Mouse (Mus musculus) CH12.LX (cell line): ENCODE measurements around the gene Wwc2. TPM values are rescaled to one million over a fixed set of nuclear protein-coding genes. Genes with fewer than 3 reads are reported as not detected.

Experiments used
- DNase-seq: peaks from one replicate; pipeline ENCODE4 v3.0.0-alpha.2; 2013; ENCODE audit errors: extremely low read depth
- H3K27ac ChIP-seq: 2 replicates; pipeline ENCODE4 v1.5.1; 2012; ENCODE audit warnings: low read depth, mild to moderate bottlenecking, control low read depth, moderate library complexity; ENCODE audit not compliant: insufficient read depth
- H3K27me3 ChIP-seq: replicated peaks from 2 replicates; pipeline ENCODE3; 2012; ENCODE audit warnings: inconsistent platforms
- H3K36me3 ChIP-seq, 2 experiments: replicated peaks in 1 of 2; 2 replicates each; pipeline versions ENCODE3 to v1.6.1; 2012; ENCODE audit warnings: inconsistent platforms in 1 of 2, low read length in 1 of 2, mild to moderate bottlenecking in 1 of 2, mixed read lengths in 1 of 2, moderate library complexity in 1 of 2; ENCODE audit not compliant: control insufficient read depth in 1 of 2, insufficient read depth in 1 of 2
- H3K4me1 ChIP-seq, 2 experiments: 2 replicates each; pipeline ENCODE4 v1.6.1; 2012; ENCODE audit warnings: inconsistent platforms in 1 of 2, moderate library complexity in 1 of 2; ENCODE audit not compliant: insufficient read depth in 2 of 2, control insufficient read depth in 1 of 2
- H3K4me2 ChIP-seq: 2 replicates; pipeline ENCODE4 v1.6.1; 2012; ENCODE audit warnings: low read depth, mild to moderate bottlenecking, control low read depth; ENCODE audit not compliant: poor library complexity, insufficient read depth, severe bottlenecking
- H3K4me3 ChIP-seq, 3 experiments: fragments of 150-350 bp in 1 of 3; sonication (generic) in 1 of 3; replicated peaks in 1 of 3; 2 replicates each; pipeline versions ENCODE3 to v1.5.1; 2011 to 2012; ENCODE audit warnings: low read depth in 2 of 3, low read length in 2 of 3, mild to moderate bottlenecking in 2 of 3, moderate library complexity in 2 of 3, control low read depth in 1 of 3, improper control_type of control experiment in 1 of 3, inconsistent platforms in 1 of 3, mixed read lengths in 1 of 3; ENCODE audit not compliant: poor library complexity in 1 of 3
- H3K79me2 ChIP-seq: replicated peaks from 2 replicates; pipeline ENCODE4 v1.6.1; 2012; ENCODE audit warnings: mild to moderate bottlenecking, moderate library complexity; ENCODE audit not compliant: control insufficient read depth, poor library complexity, insufficient read depth, severe bottlenecking; ENCODE audit errors: extremely low read depth
- H3K9ac ChIP-seq: 2 replicates; pipeline ENCODE4 v1.6.1; 2012; ENCODE audit warnings: low read depth, mild to moderate bottlenecking, control low read depth, moderate library complexity; ENCODE audit not compliant: insufficient read depth
- H3K9me3 ChIP-seq: replicated peaks from 2 replicates; pipeline ENCODE3; 2012; ENCODE audit warnings: low read length, inconsistent platforms, mixed read lengths
- CHD1 ChIP-seq: IDR thresholded peaks from 2 replicates; pipeline ENCODE4 v1.6.1; 2012; ENCODE audit warnings: low read depth, low read length, improper control_type of control experiment, inconsistent platforms
- E2F4 ChIP-seq: IDR thresholded peaks from 2 replicates; pipeline ENCODE4 v1.6.1; 2011; ENCODE audit warnings: low read depth, low read length, improper control_type of control experiment; ENCODE audit not compliant: insufficient replicate concordance
- ELF1 ChIP-seq: IDR thresholded peaks from 2 replicates; pipeline ENCODE4 v1.6.1; 2014; ENCODE audit warnings: low read depth, mild to moderate bottlenecking, inconsistent platforms, low read length, improper control_type of control experiment
- ETS1 ChIP-seq: conservative IDR thresholded peaks from 2 replicates; pipeline ENCODE4 v1.6.1; 2012; ENCODE audit warnings: low read depth, mild to moderate bottlenecking, inconsistent platforms, low read length, improper control_type of control experiment, moderate library complexity
- KAT2A ChIP-seq: IDR thresholded peaks from 2 replicates; pipeline ENCODE4 v1.6.1; 2012; ENCODE audit warnings: low read length, improper control_type of control experiment, inconsistent platforms; ENCODE audit not compliant: insufficient replicate concordance
- MAX ChIP-seq: IDR thresholded peaks from 2 replicates; pipeline ENCODE4 v1.6.1; 2011; ENCODE audit warnings: low read length, improper control_type of control experiment
- MEF2A ChIP-seq: IDR thresholded peaks from 2 replicates; pipeline ENCODE4 v1.6.1; 2014; ENCODE audit warnings: low read depth, mild to moderate bottlenecking, inconsistent platforms, low read length, improper control_type of control experiment, borderline replicate concordance
- MYC ChIP-seq: IDR thresholded peaks from 2 replicates; pipeline ENCODE4 v1.6.1; 2011; ENCODE audit warnings: low read depth, mild to moderate bottlenecking, improper control_type of control experiment, low read length
- NRF1 ChIP-seq: IDR thresholded peaks from 2 replicates; pipeline ENCODE4 v1.6.1; 2014; ENCODE audit warnings: low read depth, mild to moderate bottlenecking, inconsistent platforms, low read length, improper control_type of control experiment, moderate library complexity
- POLR2A ChIP-seq: IDR thresholded peaks from 2 replicates; pipeline ENCODE4 v1.6.1; 2011; ENCODE audit warnings: low read depth, mild to moderate bottlenecking, improper control_type of control experiment, low read length
- POLR2AphosphoS2 ChIP-seq: IDR thresholded peaks from 2 replicates; pipeline ENCODE4 v1.6.1; 2011; ENCODE audit warnings: low read depth, low read length, improper control_type of control experiment
- RAD21 ChIP-seq: IDR thresholded peaks from 2 replicates; pipeline ENCODE4 v1.6.1; 2011; ENCODE audit warnings: low read depth, mild to moderate bottlenecking, low read length, improper control_type of control experiment, moderate library complexity
- SIN3A ChIP-seq: IDR thresholded peaks from 2 replicates; pipeline ENCODE4 v1.6.1; 2012; ENCODE audit warnings: low read length, improper control_type of control experiment, inconsistent platforms
- TBP ChIP-seq: conservative IDR thresholded peaks from 2 replicates; pipeline ENCODE4 v1.6.1; 2011; ENCODE audit warnings: low read depth, low read length, improper control_type of control experiment
- USF2 ChIP-seq: conservative IDR thresholded peaks from 2 replicates; pipeline ENCODE4 v1.6.1; 2011; ENCODE audit warnings: low read depth, low read length, improper control_type of control experiment
- ZC3H11A ChIP-seq: IDR thresholded peaks from 2 replicates; pipeline ENCODE4 v1.6.1; 2012; ENCODE audit warnings: low read depth, mild to moderate bottlenecking, inconsistent platforms, low read length, improper control_type of control experiment
- ZKSCAN1 ChIP-seq: IDR thresholded peaks from 2 replicates; pipeline ENCODE4 v1.6.1; 2012; ENCODE audit warnings: low read depth, inconsistent platforms, low read length, improper control_type of control experiment, borderline replicate concordance
- dilution Hi-C: fragments of 300-500 bp; cut with MboI; formaldehyde crosslinking; loops from 2 replicates; pipeline ENCODE4 v1.14.3; 2020; ENCODE audit warnings: low sequenced_read_pairs; ENCODE audit not compliant: extremely low pct_unique_long_range_greater_than_20kb, extremely low pct_ligation_motif_present
- in situ Hi-C: fragments of 300-500 bp; cut with MboI; formaldehyde crosslinking; loops from 3 replicates; pipeline ENCODE4 v1.14.3; 2019; ENCODE audit warnings: low sequenced_read_pairs, low pct_ligation_motif_present, low pct_unique_long_range_greater_than_20kb, mixed read lengths
- polyA plus RNA-seq: library from polyadenylated mRNA; unstranded; fragments of >175 nt; gene quantifications from 2 replicates; pipeline ENCODE4 v1.2.1, GENCODE M21; 2012; ENCODE audit warnings: low read depth; ENCODE audit not compliant: insufficient read length
- total RNA-seq, 2 experiments: library from RNA; depleted of rRNA; stranded (reverse); fragments of 300-350 nt in 1 of 2; fragments of >200 nt in 1 of 2; gene quantifications; 2 replicates each; pipeline ENCODE4 v1.2.3; 2012 to 2014

Wwc2 gene
- total and polyA plus RNA-seq, 3 experiments: 0.04 to 1.1 (median 0.32) TPM

DNA sequence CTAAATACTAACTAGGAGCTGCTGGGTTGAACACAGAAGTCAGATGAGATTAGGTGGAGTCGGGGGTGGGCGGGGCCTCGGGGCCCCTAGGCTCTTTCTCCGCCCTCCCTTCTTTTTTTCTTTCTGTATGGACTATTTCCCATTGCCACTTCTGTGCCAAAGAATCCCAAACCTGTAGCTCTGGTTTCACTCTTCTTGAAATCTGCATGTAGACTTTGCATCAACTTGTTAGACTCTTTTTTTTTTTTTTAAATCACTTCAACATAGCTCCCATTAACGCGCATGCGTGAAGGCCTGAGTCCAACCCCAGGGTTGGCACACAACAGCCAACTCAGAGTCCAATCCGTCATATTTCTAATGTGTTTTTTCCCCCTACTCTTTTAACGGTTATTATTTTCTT, 22.6 kb upstream of the Wwc2 start:
- Histone ChIP-seq H3K4me1 (no peaks in the 10 kb centered on the region), H3K9me3 (no peaks in the 10 kb centered on the region), H3K4me2 (no peak overlapping the region), H3K4me3 (no peak overlapping the region), H3K36me3 (no peaks in the 10 kb centered on the region), H3K27ac (no peak overlapping the region), H3K27me3 (no peaks in the 10 kb centered on the region), H3K9ac (no peak overlapping the region), H3K79me2 (no peaks in the 10 kb centered on the region)
- no peak for TF ChIP-seq ZC3H11A
- no peak for TF ChIP-seq RAD21
- no peak for TF ChIP-seq MAX
- no peak for TF ChIP-seq ZKSCAN1
- TF ChIP-seq POLR2AphosphoS2: no peak
- TF ChIP-seq POLR2A: no peak
- no peak for TF ChIP-seq TBP
- no peak for TF ChIP-seq E2F4
- TF ChIP-seq CHD1: no peak
- no peak for TF ChIP-seq KAT2A
- no peak for TF ChIP-seq ELF1
- no peak for TF ChIP-seq USF2
- no peak for DNase-seq
- dilution Hi-C loops (no loop called here), in situ Hi-C loops (loop anchor here (25.0 kb wide), 1 partner anchor 151 kb away; no protein-coding TSS in a partner anchor)

GRCm38 (mm10) chr8:48011871-48012270, 21.1 kb upstream of the Wwc2 start:
- TF ChIP-seq SIN3A (no peak), RAD21 (no peak), MEF2A (no peak), MYC (no peak), NRF1 (no peak), ETS1 (no peak)
- no peaks in the 10 kb centered on the region for H3K36me3 ChIP-seq
- H3K4me1 ChIP-seq: no peaks in the 10 kb centered on the region
- in situ Hi-C loops: loop anchor here (25.0 kb wide), 1 partner anchor 150 kb away; no protein-coding TSS in a partner anchor
- no peaks in the 10 kb centered on the region for H3K27me3 ChIP-seq
- H3K9ac ChIP-seq: no peak overlapping the region
- H3K79me2 ChIP-seq: no peaks in the 10 kb centered on the region
- no peak for DNase-seq
- H3K4me2 ChIP-seq: no peak overlapping the region
- H3K4me3 ChIP-seq: no peak overlapping the region
- no peak overlapping the region for H3K27ac ChIP-seq
- dilution Hi-C loops: no loop called here
- H3K9me3 ChIP-seq: no peaks in the 10 kb centered on the region
